Mouse (Mus musculus): Measurements from ENCODE around the gene Pik3c2a. TPM values are rescaled to one million over a fixed set of nuclear protein-coding genes. Genes with fewer than 3 reads are reported as not detected.

Gene Pik3c2a
- total RNA-seq, 1 experiment from 2014 or later = 19.1 TPM

DNA sequence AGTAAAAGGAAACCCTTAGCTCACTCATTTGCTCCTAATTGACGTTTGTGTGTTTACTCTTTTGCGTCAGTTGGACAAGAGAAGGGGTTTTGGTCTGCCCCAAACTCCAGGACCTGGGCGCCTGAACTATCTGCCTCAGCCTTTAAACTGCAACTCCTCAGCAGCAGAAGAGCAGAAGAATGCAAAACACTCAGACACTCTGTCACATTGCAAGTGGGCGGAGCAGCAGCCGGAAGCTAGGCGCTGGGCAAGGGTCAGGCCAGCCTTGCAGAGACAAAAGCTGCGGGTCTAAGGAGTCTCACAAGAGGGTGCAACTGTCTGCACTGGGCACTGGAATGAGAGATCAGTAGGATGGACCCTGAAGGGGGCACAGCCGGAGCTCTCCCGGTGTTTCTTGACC, 133.8 kb downstream of the Pik3c2a start:
- peak in 1 of 2 experiments; percentile 12; a peak in 1 of 4 replicates for ATAC-seq (replicated peaks in 1 of 2; ENCODE audit: insufficient read depth in 1 of 2, low FRiP score in 2 of 2, low TSS enrichment in 1 of 2, low read depth in 1 of 2, poor library complexity in 2 of 2, severe bottlenecking in 2 of 2)

DNA sequence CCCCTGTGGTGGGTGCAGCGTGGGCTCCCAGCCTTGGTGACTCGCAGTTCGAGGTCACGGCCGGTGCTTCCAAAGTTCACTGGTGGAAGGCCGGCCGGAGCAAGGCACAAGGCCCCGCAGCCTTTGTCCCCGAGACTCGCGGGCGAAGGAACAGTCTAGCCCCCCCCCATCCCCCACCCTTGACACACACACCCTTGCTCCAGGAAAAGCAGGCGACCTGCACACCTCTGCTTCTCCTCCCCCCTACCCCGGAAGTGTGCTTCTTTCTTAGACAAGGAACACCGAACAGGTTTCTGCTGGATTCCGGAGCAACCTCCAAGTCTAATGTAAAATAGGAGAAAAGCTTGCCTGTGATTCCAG, 134.6 kb downstream of the Pik3c2a start:
- ATAC-seq (replicated peaks in 1 of 2; ENCODE audit: insufficient read depth in 1 of 2, low FRiP score in 2 of 2, low TSS enrichment in 1 of 2, low read depth in 1 of 2, poor library complexity in 2 of 2, severe bottlenecking in 2 of 2) = no peak

DNA sequence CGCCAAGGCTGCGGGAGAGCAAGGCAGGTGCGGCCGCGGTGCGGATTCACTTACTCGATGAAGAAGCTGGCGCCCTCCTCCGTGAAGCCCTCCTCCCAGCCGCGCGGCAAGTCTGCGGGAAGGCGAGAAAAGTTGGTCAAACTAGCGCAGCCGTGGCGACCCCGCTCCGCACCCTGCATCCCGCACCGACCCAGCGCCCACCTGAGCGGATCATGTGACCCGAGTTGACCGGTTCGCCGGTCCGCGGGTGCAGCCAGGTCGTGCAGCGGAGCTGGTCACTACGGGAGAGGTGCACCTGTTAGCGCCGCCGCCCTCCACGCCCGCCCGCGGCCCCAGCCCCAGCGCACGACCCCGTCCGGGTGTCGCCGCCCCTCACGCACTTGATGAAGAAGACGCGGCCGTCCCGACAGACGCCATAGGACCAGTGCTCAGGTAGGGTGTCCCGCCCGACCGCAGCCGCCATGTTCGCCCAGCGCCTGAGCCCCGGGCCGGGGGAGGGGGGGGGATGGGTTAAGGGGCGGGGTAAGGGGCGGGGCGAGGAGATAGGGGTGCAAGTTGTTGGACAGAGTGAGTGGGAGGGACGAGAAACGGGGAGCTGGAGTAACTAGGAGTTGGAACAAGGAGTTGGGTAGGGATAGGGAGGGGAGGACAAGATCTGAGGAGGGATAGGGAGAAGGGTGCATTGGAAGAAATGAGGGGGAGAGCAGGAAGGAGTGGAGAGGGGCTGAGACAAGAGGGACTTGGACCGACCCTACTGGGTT, 135.2 kb downstream of the Pik3c2a start, which contains the start of gene Plekha7:
Gene Plekha7 (minus strand): TSS at position 506 of the 761 bp plus-strand sequence.
- peak; percentile 25 to 35; a peak in 3 of 4 replicates for ATAC-seq (replicated peaks in 1 of 2; ENCODE audit: insufficient read depth in 1 of 2, low FRiP score in 2 of 2, low TSS enrichment in 1 of 2, low read depth in 1 of 2, poor library complexity in 2 of 2, severe bottlenecking in 2 of 2)

DNA sequence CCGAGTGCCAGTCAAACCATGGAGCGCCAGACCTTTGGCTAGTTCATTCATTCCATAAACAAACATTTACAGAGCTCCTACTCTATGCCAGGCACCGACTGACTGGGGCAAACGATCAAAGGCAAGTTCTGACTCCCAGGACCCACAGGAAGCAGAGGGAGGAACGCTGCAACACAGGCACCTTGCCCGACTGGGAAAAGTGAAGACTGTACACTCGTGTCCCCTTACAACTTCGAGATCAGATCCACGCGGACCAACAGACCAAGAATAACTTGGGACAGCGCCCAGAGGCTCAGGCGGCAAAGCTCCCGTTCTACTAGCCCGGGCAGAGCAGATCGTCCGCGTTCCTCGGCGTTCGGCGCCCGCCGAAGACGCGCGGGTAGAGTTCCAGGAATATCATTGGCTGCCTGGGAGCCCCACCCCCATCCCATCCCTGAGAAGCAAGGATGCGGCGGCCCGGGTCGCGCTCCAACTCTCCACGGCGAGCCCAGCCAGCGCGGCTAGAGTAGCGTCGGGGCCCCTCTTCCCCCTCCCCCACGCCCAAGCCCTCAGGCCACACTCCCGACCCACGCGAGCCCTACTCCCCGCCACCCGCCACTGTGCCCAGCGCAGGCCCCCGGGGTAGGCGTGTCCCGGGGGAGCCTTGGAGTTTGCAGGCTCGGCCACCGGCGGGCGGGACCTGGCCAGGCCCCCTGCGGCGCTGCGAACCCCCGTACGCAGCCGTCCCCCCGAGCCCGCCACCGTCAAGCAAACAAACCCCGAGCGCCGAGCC, 136.0 kb downstream of the Pik3c2a start:
- ATAC-seq (replicated peaks in 1 of 2; ENCODE audit: insufficient read depth in 1 of 2, low FRiP score in 2 of 2, low TSS enrichment in 1 of 2, low read depth in 1 of 2, poor library complexity in 2 of 2, severe bottlenecking in 2 of 2) = peak in 1 of 2 experiments; percentile 29; a peak in 2 of 4 replicates

DNA sequence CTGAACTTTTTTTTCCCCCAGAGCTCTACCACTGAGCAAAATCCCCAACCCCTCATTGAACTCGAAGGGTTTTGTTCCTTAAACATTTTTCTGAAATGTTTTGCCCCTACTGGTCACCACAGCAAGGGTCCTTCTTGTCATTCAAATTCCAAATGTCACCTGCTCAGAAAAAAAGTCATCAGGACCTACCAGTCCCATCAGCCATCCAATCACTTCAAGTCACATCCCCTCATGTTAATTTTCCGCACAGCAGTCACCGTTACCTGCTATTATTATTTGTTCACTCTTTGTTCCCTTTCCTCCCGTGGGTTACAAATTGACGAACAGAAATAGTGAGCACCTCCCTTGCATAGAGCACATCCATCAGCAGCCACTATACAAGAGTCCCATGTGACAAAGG, 136.6 kb downstream of the Pik3c2a start:
- ATAC-seq (replicated peaks in 1 of 2; ENCODE audit: insufficient read depth in 1 of 2, low FRiP score in 2 of 2, low TSS enrichment in 1 of 2, low read depth in 1 of 2, poor library complexity in 2 of 2, severe bottlenecking in 2 of 2) = 0 out of 4 replicates have a peak, but pooled peaks of 1 of the 2 experiments have one; percentile 37

DNA sequence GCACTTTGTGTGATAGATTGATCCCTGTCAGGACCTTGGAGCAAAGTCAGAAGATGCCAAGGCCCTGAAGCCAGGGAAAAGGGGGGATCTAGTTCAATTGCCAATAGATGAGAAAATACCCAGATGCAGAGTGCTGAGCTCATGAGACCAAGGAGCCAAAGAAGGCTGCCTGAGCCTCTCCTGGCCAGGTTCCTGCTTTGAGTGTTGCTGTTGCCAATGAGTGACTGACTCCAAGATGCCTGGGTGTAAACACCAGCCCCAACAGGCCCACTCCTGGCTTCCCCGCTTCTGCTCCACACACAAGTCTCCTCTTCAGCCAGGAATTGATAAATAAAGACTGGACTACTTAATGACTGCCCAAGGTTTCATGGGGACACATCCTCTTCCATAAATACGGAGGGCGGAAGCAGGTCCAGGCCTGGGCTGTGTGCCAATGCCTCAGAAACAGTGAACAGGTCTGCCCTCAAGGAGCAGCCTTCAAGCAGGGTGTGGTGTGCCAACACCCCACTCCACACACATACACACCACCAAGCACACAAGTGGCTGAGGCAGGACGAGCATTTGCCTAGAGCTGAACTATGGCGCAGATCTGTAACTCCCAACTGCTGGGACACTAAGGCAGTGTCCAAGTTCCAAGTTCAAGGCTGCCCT, 141.5 kb downstream of the Pik3c2a start:
- no peak for ATAC-seq (replicated peaks in 1 of 2; ENCODE audit: insufficient read depth in 1 of 2, low FRiP score in 2 of 2, low TSS enrichment in 1 of 2, low read depth in 1 of 2, poor library complexity in 2 of 2, severe bottlenecking in 2 of 2)

DNA sequence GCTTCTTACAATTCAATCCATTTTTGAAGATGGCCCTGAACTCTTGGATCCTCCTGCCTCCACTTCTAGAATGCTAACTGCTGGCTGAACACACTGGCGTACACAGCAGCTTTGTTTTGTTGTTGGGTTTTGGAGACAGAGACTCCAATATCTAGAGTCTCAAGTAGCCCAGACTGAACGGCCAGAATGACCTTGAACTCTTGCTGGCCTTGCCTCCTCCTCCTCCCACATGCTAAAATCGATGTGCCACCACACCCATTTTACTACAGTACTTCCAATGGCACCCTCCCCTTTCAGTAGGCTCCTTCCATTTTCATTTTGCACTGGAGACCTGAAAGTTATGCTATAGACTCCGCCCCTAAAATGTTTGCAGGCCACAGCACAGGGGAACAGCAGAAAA, 142.1 kb downstream of the Pik3c2a start:
- ATAC-seq (replicated peaks in 1 of 2; ENCODE audit: insufficient read depth in 1 of 2, low FRiP score in 2 of 2, low TSS enrichment in 1 of 2, low read depth in 1 of 2, poor library complexity in 2 of 2, severe bottlenecking in 2 of 2) = no peak

DNA sequence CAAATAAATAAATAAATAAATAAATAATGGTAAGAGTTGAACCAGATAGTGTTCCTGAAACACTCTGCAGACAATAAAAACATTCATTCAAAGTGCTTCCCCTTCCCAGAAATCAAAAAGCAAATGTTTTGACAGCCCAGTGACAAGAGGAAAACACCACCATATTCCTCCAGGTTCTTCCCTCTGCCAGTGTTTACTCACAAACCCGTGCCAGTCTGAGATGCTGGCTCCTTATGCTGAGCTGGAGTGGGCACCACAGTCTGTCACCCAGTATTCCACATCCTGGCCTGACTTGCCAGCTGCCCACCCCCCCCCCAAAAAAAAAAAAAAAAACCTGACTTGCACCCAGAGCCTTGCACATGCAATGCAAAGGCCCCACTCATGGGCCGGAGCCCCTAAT, 144.4 kb downstream of the Pik3c2a start:
- ATAC-seq (replicated peaks in 1 of 2; ENCODE audit: insufficient read depth in 1 of 2, low FRiP score in 2 of 2, low TSS enrichment in 1 of 2, low read depth in 1 of 2, poor library complexity in 2 of 2, severe bottlenecking in 2 of 2) = no peak

DNA sequence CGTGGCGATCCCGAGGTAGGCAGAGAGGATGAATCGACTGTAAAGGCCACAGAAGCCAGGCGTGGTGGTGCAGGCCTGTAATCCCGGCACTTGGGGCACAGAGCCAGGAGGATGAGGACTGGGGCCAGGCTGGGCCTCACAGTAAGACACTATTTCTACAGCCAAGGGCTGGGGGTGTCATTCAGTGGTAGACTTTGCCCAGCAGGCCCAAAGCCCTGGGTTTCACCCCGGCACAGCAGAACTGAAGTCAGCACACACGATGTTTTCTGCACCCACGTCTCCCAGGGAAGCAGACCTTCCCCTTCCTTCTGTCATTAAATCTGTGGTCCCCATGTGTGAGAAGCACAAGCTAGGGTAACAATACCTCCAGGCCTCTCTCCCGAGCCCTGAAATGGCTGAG, 144.9 kb downstream of the Pik3c2a start:
- no peak for ATAC-seq (replicated peaks in 1 of 2; ENCODE audit: insufficient read depth in 1 of 2, low FRiP score in 2 of 2, low TSS enrichment in 1 of 2, low read depth in 1 of 2, poor library complexity in 2 of 2, severe bottlenecking in 2 of 2)

DNA sequence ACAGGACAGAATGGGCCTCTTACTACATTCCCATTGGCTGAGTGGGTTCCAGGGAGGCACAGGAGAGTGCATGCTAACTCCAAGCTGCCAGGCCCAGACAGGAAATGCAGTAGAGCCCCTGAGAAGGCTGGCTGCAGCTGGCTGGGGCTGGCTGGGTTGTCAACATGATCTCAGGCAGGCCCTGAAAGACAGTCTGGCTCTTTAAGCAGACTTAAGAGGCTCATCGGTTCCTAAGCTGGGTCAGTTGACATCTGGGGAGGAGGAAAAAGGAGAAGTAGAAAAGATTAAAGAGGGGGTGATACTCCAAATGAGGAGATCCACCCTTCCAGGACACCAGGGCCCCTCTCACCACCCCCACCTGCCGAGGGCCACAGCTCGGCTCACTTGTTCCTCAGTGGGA, 148.3 kb downstream of the Pik3c2a start:
- ATAC-seq (replicated peaks in 1 of 2; ENCODE audit: insufficient read depth in 1 of 2, low FRiP score in 2 of 2, low TSS enrichment in 1 of 2, low read depth in 1 of 2, poor library complexity in 2 of 2, severe bottlenecking in 2 of 2) = 0 out of 4 replicates have a peak, but pooled peaks of 1 of the 2 experiments have one; percentile 30

DNA sequence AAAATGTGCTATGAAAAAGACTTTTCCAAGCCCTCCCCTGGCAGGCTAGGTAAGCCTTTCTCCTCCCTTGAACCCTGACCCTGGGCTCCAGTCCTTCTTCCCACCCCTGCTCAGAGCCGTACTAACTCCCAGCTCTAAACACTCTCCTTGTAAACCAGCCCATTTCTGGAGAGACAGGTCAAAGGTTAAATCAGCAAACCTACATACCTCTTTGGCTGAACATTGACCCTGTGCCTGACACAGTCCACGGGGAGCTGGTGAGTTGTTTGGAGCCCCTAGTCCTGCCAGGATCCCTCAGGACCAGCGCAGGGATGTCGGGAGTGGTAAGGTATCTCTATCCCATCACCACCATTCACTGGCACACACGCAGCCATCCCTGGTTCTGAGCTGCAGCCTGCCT, 150.9 kb downstream of the Pik3c2a start:
- ATAC-seq (replicated peaks in 1 of 2; ENCODE audit: insufficient read depth in 1 of 2, low FRiP score in 2 of 2, low TSS enrichment in 1 of 2, low read depth in 1 of 2, poor library complexity in 2 of 2, severe bottlenecking in 2 of 2) = no peak; a peak in 1 of 4 replicates

DNA sequence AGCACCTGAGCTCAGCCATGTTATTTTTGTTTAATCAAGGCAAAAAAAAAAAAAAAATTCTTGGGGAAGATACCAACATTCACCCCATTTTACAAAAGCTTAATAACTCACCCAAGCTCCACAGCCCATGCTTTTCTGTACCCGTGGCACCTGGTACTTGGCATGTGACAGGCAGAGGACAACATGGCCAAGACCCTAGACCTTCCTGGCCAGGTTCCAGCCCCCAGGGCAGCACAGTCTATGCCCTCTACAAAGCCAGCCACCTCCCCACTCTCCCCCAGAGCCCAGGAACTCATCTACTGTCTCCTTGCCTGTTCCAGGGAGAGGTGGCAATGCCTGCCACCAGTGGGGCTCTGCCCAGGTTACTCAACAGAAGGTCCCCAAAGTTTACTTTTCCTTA, 152.7 kb downstream of the Pik3c2a start:
- ATAC-seq (replicated peaks in 1 of 2; ENCODE audit: insufficient read depth in 1 of 2, low FRiP score in 2 of 2, low TSS enrichment in 1 of 2, low read depth in 1 of 2, poor library complexity in 2 of 2, severe bottlenecking in 2 of 2) = no peak

DNA sequence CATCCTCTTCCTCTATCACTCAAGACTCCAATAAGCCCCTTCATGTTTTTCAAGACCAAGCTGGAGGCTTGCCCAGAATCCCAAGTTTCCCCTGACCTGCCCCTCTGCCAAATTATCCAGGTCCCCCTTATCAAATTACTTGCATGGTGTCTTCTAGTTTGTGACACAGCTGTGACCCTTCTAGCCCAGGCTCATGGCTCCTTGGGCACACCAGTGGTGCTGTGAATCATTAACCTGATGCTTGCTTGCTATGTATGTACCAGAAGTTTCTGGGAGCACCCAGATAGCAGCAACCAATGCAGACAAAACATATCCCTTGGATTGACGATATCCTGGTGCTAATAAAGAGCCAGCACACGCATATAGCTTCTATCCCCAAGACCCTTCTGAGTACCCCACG, 154.3 kb downstream of the Pik3c2a start:
- ATAC-seq (replicated peaks in 1 of 2; ENCODE audit: insufficient read depth in 1 of 2, low FRiP score in 2 of 2, low TSS enrichment in 1 of 2, low read depth in 1 of 2, poor library complexity in 2 of 2, severe bottlenecking in 2 of 2) = no peak

DNA sequence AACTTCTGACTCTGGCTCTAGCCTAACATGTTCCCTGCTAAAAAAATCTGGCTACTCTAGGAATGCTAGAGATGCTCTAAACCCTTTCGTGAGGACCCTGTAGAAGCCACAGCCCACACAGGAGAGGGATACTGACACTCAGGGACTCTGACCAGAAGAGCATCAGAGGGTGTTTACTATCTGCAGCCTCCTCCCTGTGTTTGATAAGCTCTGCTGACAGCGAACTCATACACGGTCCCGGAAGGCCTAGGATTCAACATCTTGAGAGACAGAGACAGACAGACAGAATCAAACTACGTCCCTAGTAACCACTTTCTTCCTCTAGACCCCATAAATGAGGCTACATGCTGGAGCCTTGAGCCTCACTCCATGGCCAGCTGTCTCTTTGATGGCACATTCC, 155.3 kb downstream of the Pik3c2a start:
- no peak for ATAC-seq (replicated peaks in 1 of 2; ENCODE audit: insufficient read depth in 1 of 2, low FRiP score in 2 of 2, low TSS enrichment in 1 of 2, low read depth in 1 of 2, poor library complexity in 2 of 2, severe bottlenecking in 2 of 2)

Other genes with a start within 250 kb of the Pik3c2a start
- 2.4 and 7.0 TPM in 2 replicates for gene Plekha7, start 135.1 kb downstream of the Pik3c2a start, total RNA-seq (2017)
- 3,931 and 4,423 TPM in 2 replicates for gene Rps13, start 109.3 kb downstream of the Pik3c2a start, total RNA-seq (2017)
- gene Nucb2, start 60.9 kb upstream of the Pik3c2a start, total RNA-seq (2017) = 23.3 and 25.3 TPM in 2 replicates

All from hematopoietic stem cell, adult 5-6 weeks (primary cell).